Mouse (Mus musculus): ENCODE measurements around the gene Mllt10.
"Not testable (repeated sequence)": the region's sequence is repeated elsewhere in the genome, so short reads cannot be mapped to it uniquely, and the experiment has no call there.

The Mllt10 gene

GRCm38 (mm10) chr2:18051831-18052170 is 3.2 kb upstream of the Mllt10 start:
- DNase-seq (ENCODE audit: low spot score), result no peak

DNA sequence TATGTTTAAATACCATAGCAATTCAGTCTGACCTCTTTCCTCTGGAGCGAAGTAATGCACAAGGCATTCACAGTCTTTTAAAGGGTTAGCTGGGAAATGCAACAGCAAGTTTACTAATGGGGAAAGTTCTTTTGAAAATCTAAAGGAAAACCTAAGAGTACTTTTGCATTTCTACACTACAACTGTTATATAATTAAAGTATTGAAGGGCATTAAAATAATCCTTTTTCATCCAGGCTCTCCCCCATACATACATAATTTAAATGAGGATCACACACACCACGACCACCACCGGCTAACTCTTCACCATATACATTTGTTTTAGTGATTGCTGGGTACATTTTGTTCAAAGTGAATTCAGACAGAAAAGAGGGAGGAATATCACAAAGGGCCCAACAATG is 2.5 kb upstream of the Mllt10 start:
- no peak for DNase-seq (ENCODE audit: low spot score)

GRCm38 (mm10) chr2:18053243-18053950 is 1.6 kb upstream of the Mllt10 start:
- no peak for DNase-seq (ENCODE audit: low spot score)

DNA sequence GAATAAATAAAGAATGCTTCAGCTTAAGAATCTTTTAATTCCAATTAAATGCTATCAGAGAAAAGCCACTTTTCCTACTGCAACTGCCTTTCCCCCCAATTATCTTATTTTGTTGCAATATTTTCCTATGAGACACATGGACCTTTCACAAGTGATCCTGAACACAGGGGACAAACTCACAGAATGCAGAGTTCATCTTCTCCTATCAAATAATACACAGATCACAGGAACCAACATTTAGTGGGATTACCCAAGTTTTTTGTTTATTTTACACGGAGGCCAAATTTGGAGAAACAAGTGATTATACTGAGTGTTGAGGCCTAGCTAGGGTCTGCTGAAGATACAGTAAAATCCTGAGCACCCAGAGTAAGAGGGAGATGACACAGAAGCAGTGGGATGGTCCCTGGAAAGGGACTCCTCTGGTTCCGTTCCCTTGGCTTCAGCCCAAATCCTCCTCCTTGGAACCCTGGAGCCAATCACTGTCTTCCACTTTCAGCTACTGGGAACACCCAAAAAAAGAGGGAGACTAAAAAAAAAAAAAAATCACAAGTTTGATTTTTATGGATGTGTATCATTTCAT is 996 bp upstream of the Mllt10 start:
- no peak for DNase-seq (ENCODE audit: low spot score)

DNA sequence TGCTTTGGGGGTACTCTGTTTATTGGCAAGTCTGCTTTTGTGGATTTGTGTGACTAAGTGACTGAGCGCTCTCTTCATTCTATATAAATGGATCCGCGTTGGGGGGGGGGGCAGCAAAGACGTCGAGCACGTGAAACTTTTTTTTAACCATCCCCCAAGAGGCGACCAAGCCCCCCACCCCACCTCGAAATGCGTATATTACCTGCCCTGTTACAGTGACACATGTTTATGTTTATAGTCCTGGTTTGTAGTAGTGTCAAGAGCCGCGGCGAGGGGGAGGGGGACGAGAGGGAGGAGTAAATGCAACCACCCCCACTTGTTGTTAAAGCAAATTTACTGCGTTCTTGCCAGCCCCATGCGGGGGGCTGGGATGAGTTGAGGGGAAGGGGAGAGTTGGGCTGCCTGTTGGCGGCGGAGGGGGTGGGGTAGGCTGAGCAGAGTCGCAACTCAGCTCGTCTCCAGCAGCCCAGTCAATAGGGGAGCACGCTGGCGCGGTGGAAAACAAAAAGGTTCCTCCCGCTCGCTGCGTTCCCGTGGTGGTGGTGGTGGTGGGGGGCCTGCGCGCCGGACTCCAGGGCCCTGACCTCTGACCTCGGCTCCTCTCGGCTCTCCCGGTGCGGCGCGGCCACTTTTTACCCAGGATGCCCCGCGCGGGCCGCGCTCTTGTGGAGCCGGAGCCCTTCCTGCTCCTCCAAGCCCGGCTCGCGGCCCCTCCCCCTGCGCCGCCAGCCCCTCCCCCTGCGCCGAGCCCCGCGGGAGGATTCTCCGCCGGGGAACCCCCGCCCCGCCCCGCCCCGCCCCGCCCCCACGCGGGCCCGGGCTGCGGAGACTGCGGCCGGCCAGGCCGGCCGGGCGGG is 1.1 kb downstream of the Mllt10 start:
- DNase-seq (ENCODE audit: low spot score), result peak; percentile 90

DNA sequence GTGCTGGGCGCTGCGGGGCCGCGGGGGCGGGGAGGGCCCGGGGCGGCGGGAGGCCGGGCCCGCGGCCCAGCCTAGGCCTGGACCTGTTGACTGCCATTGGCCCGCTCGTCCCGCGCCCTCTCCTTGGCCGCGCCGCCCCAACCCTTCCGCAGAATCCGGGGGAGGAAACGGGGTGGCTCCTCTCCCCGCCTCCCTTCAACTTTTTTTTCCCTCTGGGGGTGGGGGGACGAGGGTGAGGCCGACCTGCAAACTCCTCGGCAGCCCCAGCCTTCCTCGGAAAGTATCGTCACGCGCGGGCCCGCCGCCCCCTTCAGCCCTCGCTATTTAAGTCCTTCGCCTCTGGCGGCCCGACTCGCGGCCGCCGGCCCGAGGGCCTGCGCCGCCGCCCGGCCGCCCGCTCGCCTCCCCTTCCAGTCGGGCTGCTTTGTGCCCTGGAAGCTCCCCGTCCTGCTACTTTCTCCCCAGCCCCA is 1.8 kb downstream of the Mllt10 start:
- DNase-seq (ENCODE audit: low spot score), result peak; percentile 77

DNA sequence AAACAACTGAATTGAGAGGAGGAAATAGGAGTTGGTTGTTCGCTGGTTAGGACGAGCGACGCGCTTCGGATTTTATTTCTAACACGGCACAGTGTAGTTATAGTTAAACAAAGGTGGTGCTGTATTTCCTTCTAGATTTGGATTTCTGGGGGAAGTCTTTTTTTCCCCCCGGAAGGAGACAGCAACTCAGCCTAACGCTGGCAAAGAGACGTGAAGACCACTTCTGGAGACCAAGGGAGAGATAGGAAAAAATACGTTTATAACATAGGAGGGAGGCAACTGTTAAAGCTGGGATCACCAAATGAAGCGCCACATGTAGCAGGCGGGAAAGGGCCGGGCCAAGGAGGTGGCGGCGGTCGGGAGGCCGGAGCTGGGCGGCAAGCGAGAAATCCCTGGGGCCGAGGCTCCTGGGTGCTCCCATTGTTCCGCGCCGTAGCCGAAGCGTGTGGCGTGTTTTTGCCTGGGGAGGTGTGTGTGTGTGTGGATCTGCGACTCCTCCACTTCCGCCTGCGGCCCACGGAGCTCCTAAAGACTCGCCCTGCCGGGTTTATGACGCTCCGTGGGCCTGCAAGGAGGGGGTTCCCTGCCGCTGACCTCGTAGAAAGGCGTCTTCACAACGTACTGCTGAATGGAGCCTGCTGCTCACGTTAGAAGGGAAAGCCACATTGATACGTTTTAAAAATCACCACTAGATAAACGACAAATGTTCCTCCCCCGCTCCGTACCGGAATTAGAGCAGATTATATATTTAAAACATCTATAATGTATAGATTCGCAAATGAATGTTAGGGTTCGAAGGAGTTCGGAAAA is 2.5 kb downstream of the Mllt10 start:
- DNase-seq (ENCODE audit: low spot score), result peak; percentile 35

DNA sequence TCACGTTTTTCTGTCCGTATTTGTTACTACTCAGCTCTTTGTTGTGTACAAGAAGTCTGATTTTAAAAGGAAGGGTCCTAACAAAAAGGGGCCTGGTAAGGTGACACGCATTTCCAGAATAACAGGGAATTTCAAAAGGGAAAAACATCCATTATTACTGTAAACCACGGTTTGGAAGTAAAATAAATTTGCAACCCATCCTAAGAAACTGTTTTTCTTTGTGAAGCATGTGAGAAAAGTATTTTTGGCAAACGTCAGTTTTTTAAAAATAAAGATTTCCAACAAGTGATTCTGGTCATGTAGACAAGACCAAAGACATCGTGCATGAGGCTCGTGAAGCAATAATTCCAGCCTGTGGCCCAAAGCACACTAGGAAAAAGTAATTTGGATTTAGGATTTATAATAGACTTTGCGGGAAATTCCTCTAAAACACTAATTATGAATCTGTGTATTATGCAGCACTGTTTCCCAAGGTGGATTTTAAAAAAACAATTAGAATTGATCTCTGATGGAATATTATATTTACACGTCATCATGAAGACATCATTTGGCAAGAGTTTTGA is 3.2 kb downstream of the Mllt10 start:
- no peak for DNase-seq (ENCODE audit: low spot score)

GRCm38 (mm10) chr2:18059063-18059462 is 4.0 kb downstream of the Mllt10 start:
- DNase-seq (ENCODE audit: low spot score), result no peak

DNA sequence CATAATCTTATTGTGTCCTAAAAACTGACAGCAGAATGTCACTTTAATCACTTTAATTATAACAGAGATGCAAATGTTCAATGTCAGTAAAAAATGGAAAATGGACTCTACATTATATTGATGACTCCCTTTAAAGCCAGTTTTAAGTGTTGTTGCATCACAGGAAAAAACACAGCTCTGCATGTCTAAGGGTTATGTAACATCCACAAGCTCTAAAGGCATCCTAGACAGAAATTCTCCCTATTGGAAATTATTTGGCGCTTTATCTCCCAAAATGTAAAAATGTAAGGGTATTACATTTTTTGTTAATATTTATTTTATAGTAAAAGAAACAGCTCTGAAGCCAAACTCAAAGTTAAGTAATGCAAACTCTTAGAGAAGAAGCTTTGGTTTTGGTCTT is 4.9 kb downstream of the Mllt10 start:
- no peak for DNase-seq (ENCODE audit: low spot score)

- DNase-seq (ENCODE audit: low spot score), result no peak
These were observed 5.4 kb downstream of the Mllt10 start for GRCm38 (mm10) chr2:18060396-18060795.

- peak; percentile 46 for DNase-seq (ENCODE audit: low spot score)
These were observed 8.8 kb downstream of the Mllt10 start for GRCm38 (mm10) chr2:18063763-18064251.

DNA sequence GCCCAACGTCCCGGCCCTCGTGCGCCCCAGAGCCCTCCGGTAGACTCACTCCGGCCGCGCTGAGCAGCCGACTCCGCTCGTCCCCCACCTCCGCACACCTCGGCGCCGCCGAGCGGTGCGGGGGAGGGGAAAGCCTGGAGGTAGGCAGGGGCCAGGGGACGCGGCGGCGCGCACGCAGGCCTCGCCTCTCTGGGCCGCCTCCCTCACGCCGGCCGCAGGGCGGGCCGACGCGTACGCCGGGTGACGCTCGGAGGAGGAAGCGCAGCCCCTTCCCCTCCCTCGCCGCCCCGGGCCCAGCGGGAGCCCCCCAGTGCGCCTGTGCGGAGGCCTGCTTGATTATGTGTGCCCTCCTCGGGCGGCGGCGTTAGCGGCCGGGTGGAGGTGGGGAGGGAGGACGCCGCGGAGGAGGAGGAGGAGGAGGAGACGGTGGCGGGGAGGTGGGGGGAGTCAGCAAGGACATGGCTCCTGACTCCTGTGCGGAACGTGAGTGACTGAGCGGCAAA is 9.4 kb downstream of the Mllt10 start:
- peak; percentile 87 for DNase-seq (ENCODE audit: low spot score)

DNA sequence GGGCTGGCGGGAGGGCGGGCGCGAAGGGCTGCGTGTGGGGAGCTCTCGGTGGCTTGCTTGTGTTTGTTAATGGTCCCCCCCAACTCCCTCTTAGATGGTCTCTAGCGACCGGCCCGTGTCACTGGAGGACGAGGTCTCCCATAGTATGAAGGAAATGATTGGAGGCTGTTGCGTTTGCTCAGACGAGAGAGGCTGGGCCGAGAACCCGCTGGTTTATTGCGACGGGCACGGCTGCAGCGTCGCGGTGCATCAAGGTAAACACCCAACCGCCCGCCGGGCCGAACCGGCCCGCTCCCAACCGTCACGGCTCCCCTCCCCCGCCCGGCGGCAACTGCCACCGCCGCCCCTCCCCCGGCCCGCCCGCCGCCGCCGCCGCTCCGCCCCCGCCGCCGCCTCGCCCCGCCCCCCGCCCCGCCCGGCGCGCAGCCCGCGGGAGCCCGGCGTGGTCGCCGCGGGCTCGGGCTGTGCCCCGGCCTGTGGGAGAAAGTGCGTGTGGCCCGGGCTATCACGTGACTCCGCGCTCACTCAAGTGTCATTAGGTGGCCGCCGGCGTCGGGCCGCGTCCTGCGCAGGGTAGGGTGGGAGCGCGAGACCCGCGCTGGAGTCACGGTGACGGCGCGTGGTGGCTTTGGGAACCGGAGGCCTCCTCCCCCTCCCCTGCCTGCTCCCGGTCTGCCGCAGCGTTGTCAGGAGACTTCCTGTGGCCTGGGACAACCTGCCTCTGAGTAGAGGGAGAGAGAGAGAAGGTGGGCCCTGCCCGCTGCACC is 10.1 kb downstream of the Mllt10 start:
- peak; percentile 52 for DNase-seq (ENCODE audit: low spot score)

DNA sequence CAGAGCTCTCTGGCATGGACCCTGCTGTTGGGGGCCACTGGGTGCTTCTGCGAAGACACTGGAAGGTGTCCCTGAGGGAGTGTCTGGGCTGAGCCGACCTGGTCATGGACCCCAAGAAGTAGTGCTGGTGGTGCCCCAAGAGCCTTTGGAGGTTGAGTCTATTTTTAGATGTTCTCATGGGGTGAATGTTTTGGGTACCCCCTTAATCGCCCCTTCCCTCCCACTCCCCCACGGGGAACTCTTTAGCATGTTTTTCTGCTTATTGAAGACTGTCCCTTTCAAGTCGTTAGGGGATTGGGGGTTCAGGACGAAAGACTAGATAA is 10.6 kb downstream of the Mllt10 start:
- no peak for DNase-seq (ENCODE audit: low spot score)

DNA sequence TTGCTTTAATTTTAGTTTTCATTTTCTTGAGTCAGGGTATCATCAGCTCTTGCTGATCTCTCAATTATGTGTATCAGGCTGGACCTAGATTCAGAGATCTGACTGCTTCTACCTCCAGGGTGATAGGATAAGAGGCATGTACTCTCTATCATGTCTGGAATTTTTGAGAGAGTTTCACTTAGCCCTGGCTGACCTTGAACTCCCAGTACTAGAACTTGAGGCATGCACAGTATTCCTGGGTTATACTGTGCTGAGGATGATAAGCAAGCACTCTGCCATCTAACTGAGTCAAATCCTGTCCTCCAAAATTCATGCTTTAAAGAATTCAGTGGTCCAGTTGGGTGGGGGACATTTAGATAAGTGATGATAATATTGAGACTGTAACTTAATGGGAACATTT is 11.4 kb downstream of the Mllt10 start:
- no peak for DNase-seq (ENCODE audit: low spot score)

DNA sequence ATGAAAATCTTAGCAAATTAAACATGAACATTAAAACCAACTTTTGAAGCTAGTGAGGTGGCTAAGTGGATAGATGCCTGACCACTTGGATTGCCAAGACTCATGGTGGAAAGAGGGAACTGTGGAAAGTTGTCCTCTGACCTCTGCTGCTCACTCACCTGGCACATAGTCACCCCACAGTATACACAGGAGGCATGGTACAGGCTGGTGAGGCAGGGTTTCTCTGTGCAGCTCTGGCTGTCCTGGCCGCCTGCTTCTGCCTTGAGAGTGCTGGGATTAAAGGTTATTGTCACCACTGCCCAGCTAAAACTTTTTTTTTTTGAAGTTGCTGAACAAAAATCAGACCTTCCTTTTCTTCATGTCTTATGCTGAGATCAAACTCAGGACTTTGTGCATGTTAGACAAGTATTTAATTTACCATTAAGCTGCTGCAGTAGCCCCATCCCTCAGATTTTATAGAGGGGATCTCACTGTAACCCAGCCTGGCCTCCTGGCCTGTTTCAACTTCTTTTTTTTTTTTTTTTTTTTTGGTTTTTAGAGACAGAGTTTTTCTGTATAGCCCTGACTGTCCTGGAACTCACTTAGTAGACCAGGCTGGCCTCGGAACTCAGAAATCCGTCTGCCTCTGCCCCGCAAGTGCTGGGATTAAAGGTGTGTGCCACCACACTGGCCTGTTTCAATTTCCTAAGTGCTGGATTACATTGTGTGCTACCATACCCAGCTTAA is 13.2 kb downstream of the Mllt10 start:
- no peak for DNase-seq (ENCODE audit: low spot score)

GRCm38 (mm10) chr2:18071947-18072346 is 16.9 kb downstream of the Mllt10 start:
- DNase-seq (ENCODE audit: low spot score), result no peak

GRCm38 (mm10) chr2:18080182-18080860 is 25.3 kb downstream of the Mllt10 start:
- no peak for DNase-seq (ENCODE audit: low spot score)

- not testable (repeated sequence) for DNase-seq (ENCODE audit: low spot score)
These were observed 32.7 kb downstream of the Mllt10 start for GRCm38 (mm10) chr2:18087695-18088094.
